Mouse (Mus musculus) kidney, embryonic 14.5 days (tissue): Measurements from ENCODE around the gene Serpina9. TPM values are rescaled to one million over a fixed set of nuclear protein-coding genes. Genes with fewer than 3 reads are reported as not detected.

Source experiments
- ATAC-seq: fragments of 200-750 bp; cut with Nextera tagmentation; 2 replicates; pipeline ENCODE4 v1.8.0; 2017; ENCODE audit warnings: moderate number of reproducible peaks, mild to moderate bottlenecking, moderate TSS enrichment, moderate library complexity; ENCODE audit not compliant: low FRiP score, low TSS enrichment
- H3K27ac ChIP-seq: fragments of 300-500 bp; sonication (generic); 2 replicates; pipeline ENCODE4 v1.5.1; 2014; ENCODE audit warnings: low read depth, mild to moderate bottlenecking, low read length, moderate library complexity, mixed read lengths
- H3K27me3 ChIP-seq: fragments of 300-500 bp; sonication (generic); 2 replicates; pipeline ENCODE4 v1.6.1; 2014; ENCODE audit warnings: mild to moderate bottlenecking, low read length; ENCODE audit not compliant: control insufficient read depth, insufficient read depth
- H3K36me3 ChIP-seq: fragments of 300-500 bp; sonication (generic); 2 replicates; pipeline ENCODE4 v1.6.1; 2014; ENCODE audit warnings: low read length, mixed read lengths; ENCODE audit not compliant: control insufficient read depth, insufficient read depth
- H3K4me1 ChIP-seq: fragments of 300-500 bp; sonication (generic); 2 replicates; pipeline ENCODE4 v1.6.1; 2014; ENCODE audit warnings: low read length, mixed read lengths; ENCODE audit not compliant: control insufficient read depth, insufficient read depth
- H3K4me2 ChIP-seq: fragments of 300-500 bp; sonication (generic); replicated peaks from 2 replicates; pipeline ENCODE4 v1.6.1; 2014; ENCODE audit warnings: low read depth, mild to moderate bottlenecking, low read length
- H3K4me3 ChIP-seq: fragments of 300-500 bp; sonication (generic); 2 replicates; pipeline ENCODE4 v1.5.1; 2014; ENCODE audit warnings: mild to moderate bottlenecking, low read length
- H3K9ac ChIP-seq: fragments of 300-500 bp; sonication (generic); 2 replicates; pipeline ENCODE4 v1.6.1; 2014; ENCODE audit warnings: low read depth, mild to moderate bottlenecking, low read length, moderate library complexity
- H3K9me3 ChIP-seq: fragments of 300-500 bp; sonication (generic); 2 replicates; pipeline ENCODE4 v1.6.1; 2016; ENCODE audit warnings: low read length; ENCODE audit not compliant: control insufficient read depth
- WGBS: fragments of 180-500 bp; shearing (Covaris S2); extraction: QIAGEN DNeasy Blood & Tissue Kit; methylation state at CpG from one replicate; pipeline ENCODE4 v1.1.7; 2014; 5-methylcytosine and 5-hydroxymethylcytosine counted together
- polyA plus RNA-seq: library from polyadenylated mRNA; unstranded; fragments of >200 nt; fragmentation: Nextera tagmentation; extraction: Ambion mirVana; gene quantifications from 2 replicates; pipeline ENCODE4 v1.2.1, GENCODE M21; 2014

The Serpina9 gene
- polyA plus RNA-seq, 1 experiment from 2014 or later: not detected

DNA sequence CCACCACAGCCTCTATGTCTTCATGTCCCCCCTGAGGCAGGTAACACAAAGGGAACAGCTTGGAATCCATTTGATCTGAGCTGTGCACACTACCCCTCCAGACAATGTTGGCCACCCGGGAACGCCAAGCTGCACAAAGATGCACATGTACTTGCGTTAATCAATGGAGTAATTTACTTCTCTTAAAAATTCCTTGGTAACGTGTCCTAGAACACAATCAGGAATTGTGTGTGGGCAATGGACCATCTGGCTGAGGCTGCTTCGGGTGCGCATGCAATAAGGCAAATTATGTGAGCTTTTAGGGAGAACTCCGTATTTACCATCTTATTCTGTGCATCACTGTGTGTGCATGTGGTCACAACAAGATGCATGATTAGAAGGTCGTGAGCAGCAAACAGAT lies 13.9 kb downstream of the Serpina9 start:
- no peak overlapping the region for H3K4me2 ChIP-seq
- no peak overlapping the region for H3K4me3 ChIP-seq
- no peaks in the 10 kb centered on the region for H3K36me3 ChIP-seq
- H3K9ac ChIP-seq: no peak overlapping the region
- H3K27ac ChIP-seq: no peak overlapping the region
- no peaks in the 10 kb centered on the region for H3K27me3 ChIP-seq
- 82% methylated on average over 8 of the region's 8 CpGs for WGBS
- no peak for ATAC-seq
- H3K4me1 ChIP-seq: 0 out of 2 replicates have a peak, but pooled peaks cover 5% of the 10 kb centered on the region
- H3K9me3 ChIP-seq: peaks cover 3% of the 10 kb centered on the region; the same call in 1 of the 2 replicates

- H3K9ac ChIP-seq: no peak overlapping the region
- no peak for ATAC-seq
- H3K4me2 ChIP-seq: no peak overlapping the region
- H3K27me3 ChIP-seq: no peaks in the 10 kb centered on the region
- no peaks in the 10 kb centered on the region for H3K9me3 ChIP-seq
- H3K4me3 ChIP-seq: no peak overlapping the region
- 64% methylated on average over 2 of the region's 2 CpGs for WGBS
- no peak overlapping the region for H3K27ac ChIP-seq
- no peaks in the 10 kb centered on the region for H3K4me1 ChIP-seq
- no peaks in the 10 kb centered on the region for H3K36me3 ChIP-seq
These were observed 17.0 kb downstream of the Serpina9 start for GRCm38 (mm10) chr12:103996513-103996912.

GRCm38 (mm10) chr12:103995292-103996072 lies 18.1 kb downstream of the Serpina9 start:
- Histone ChIP-seq H3K4me3 (no peak overlapping the region), H3K27me3 (no peaks in the 10 kb centered on the region), H3K4me1 (no peaks in the 10 kb centered on the region), H3K36me3 (no peaks in the 10 kb centered on the region), H3K9ac (no peak overlapping the region), H3K9me3 (no peaks in the 10 kb centered on the region), H3K4me2 (no peak overlapping the region), H3K27ac (no peak overlapping the region)
- peak; percentile 75 for ATAC-seq
- WGBS: 37% methylated on average over 5 of the region's 5 CpGs

GRCm38 (mm10) chr12:103992945-103993344 lies 20.6 kb downstream of the Serpina9 start:
- Histone ChIP-seq H3K4me2 (no peak overlapping the region), H3K9me3 (no peaks in the 10 kb centered on the region), H3K4me1 (no peaks in the 10 kb centered on the region), H3K27ac (no peak overlapping the region), H3K4me3 (no peak overlapping the region), H3K27me3 (no peaks in the 10 kb centered on the region), H3K36me3 (no peaks in the 10 kb centered on the region), H3K9ac (no peak overlapping the region)
- WGBS: 70% methylated on average over 7 of the region's 7 CpGs
- ATAC-seq: no peak

GRCm38 (mm10) chr12:103989857-103990256 lies 23.7 kb downstream of the Serpina9 start, which contains the start of gene Serpina11:
Gene Serpina11 (minus strand): TSS chr12:103989957.
- Histone ChIP-seq H3K4me3 (no peak within 1 kb of the TSS), H3K27ac (no peak within 1 kb of the TSS), H3K27me3 (no peaks in the 10 kb centered on the region), H3K9me3 (no peaks in the 10 kb centered on the region), H3K4me2 (no peak within 1 kb of the TSS), H3K9ac (no peak within 1 kb of the TSS), H3K4me1 (no peaks in the 10 kb centered on the region), H3K36me3 (no peaks in the 10 kb centered on the region)
- 91% methylated on average over 6 of the region's 6 CpGs for WGBS
- ATAC-seq: no peak

- Histone ChIP-seq H3K4me1 (no peaks in the 10 kb centered on the region), H3K9ac (no peak overlapping the region), H3K27ac (no peak overlapping the region), H3K4me2 (no peak overlapping the region), H3K4me3 (no peak overlapping the region), H3K9me3 (no peaks in the 10 kb centered on the region), H3K27me3 (no peaks in the 10 kb centered on the region), H3K36me3 (no peaks in the 10 kb centered on the region)
- ATAC-seq: no peak
- 66% methylated on average over 2 of the region's 2 CpGs for WGBS
These were observed 24.1 kb downstream of the Serpina9 start for GRCm38 (mm10) chr12:103989514-103989767.

DNA sequence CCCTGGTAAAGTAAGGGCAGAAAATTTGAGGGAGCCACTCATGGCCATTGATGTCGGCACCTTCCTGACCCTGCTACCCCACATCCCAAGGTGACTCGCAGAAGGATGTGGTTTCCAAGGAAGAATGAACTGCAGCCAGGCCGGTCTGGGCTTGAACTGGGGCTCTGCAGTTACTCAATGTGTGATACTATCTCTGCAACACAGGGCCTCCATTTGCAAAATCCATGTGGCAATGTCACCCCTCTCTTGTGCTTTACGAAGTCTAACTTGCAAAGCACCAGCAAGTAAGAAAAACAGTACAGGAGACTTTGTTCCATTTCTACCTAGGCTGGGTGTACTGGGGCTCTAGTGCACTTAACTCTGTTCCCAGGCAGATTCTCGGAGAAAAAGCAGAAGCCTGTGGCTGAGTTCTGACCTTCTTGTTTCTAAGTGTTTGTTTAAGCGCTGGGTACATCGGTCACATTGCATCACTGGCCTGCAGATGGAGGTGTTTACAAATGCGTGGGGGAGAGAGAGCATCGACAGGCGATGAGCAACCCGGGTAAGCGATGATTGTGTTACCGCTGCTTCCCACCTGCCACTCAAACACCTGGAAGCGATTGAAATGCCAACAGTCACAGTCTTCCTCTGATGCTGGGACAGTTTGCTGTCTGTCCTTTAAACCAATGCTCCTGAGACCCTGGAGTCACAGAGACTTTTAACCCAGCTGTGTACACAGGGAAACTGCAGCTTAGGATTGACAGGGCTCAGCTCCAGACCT lies 24.6 kb downstream of the Serpina9 start:
- no peak overlapping the region for H3K9ac ChIP-seq
- H3K36me3 ChIP-seq: no peaks in the 10 kb centered on the region
- H3K4me2 ChIP-seq: no peak overlapping the region
- no peak for ATAC-seq
- no peaks in the 10 kb centered on the region for H3K9me3 ChIP-seq
- H3K4me3 ChIP-seq: no peak overlapping the region
- 49% methylated on average over 14 of the region's 14 CpGs for WGBS
- no peaks in the 10 kb centered on the region for H3K4me1 ChIP-seq
- no peaks in the 10 kb centered on the region for H3K27me3 ChIP-seq
- no peak overlapping the region for H3K27ac ChIP-seq

- H3K4me2 ChIP-seq: no peak overlapping the region
- no peaks in the 10 kb centered on the region for H3K27me3 ChIP-seq
- no peak for ATAC-seq
- no peak overlapping the region for H3K9ac ChIP-seq
- H3K4me3 ChIP-seq: no peak overlapping the region
- no peaks in the 10 kb centered on the region for H3K36me3 ChIP-seq
- H3K27ac ChIP-seq: no peak overlapping the region
- no peaks in the 10 kb centered on the region for H3K4me1 ChIP-seq
- 68% methylated on average over 5 of the region's 5 CpGs for WGBS
- no peaks in the 10 kb centered on the region for H3K9me3 ChIP-seq
These were observed 27.7 kb downstream of the Serpina9 start for GRCm38 (mm10) chr12:103985868-103986267.

DNA sequence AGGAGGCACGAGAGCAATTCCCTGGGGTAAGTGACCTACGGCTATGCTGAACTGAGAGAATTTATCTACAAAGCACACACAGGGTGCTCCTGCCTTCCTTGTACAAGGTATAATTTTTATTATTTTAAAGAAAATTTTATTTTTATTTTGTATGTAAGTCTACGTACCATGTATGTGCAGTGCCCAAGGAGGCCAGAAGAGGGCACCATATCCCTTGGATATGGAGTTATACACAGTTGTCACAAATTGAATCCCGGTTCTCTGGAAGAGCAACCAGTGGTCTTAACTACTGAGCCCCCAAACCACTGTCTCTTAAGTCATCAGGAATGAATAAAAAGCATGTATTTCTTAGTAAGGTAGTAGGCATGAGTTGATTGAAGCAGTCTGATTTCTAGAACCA lies 28.6 kb downstream of the Serpina9 start:
- Histone ChIP-seq H3K27ac (no peak overlapping the region), H3K4me2 (no peak overlapping the region), H3K9ac (no peak overlapping the region), H3K9me3 (no peaks in the 10 kb centered on the region), H3K27me3 (no peaks in the 10 kb centered on the region), H3K4me3 (no peak overlapping the region), H3K36me3 (no peaks in the 10 kb centered on the region), H3K4me1 (no peaks in the 10 kb centered on the region)
- WGBS: 63% methylated on average over 4 of the region's 4 CpGs
- ATAC-seq: no peak
